Mouse (Mus musculus): ENCODE measurements around the gene Nop14.

DNA sequence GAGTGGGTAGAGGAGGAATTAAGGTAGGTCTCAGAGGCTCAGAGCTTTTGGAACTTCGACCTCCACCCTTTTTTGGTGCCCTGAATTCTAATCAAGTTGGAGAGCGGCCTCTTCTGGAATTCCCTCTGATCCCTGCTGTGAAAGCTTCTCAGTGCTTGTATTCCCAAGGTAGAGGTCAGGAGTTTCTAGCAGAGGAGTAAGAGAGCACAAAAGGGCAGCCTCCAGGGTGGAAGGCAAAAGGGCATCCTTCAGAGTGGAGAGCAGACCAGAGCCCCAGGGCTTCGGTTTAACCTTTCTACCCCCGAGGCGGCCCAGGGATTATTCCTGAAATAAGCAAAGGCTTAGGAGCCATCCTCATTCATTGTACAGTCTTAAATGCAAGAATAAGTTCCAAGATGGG lies 69.9 kb downstream of the Nop14 start:
- TF ChIP-seq POLR2A (IDR thresholded peaks at IDR 0.05; ENCODE audit: borderline replicate concordance, low read depth, low read length), result no peak
- TF ChIP-seq CTCF (IDR thresholded peaks at IDR 0.05; ENCODE audit: low read depth, low read length), result no peak
